Mouse (Mus musculus) MEL (cell line): ENCODE measurements around the gene Rtn4rl1.

ENCODE experiments used
- CTCF ChIP-seq, 3 experiments: IDR thresholded peaks in 2 of 3; conservative IDR thresholded peaks in 1 of 3; 2 replicates each; pipeline ENCODE4 v1.5.1; 2011 to 2012; ENCODE audit warnings: low read length in 3 of 3, low read depth in 2 of 3, mild to moderate bottlenecking in 2 of 3, improper control_type of control experiment in 1 of 3, inconsistent platforms in 1 of 3, mixed read lengths in 1 of 3, moderate library complexity in 1 of 3; ENCODE audit not compliant: control insufficient read depth in 1 of 3, insufficient read depth in 1 of 3, poor library complexity in 1 of 3, severe bottlenecking in 1 of 3
- EP300 ChIP-seq, 2 experiments: IDR thresholded peaks; 2 replicates each; pipeline ENCODE4 v1.6.1; 2011; ENCODE audit warnings: improper control_type of control experiment in 2 of 2, low read length in 2 of 2, low read depth in 1 of 2, mild to moderate bottlenecking in 1 of 2
- MEF2A ChIP-seq: IDR thresholded peaks from 2 replicates; pipeline ENCODE4 v1.6.1; 2014; ENCODE audit warnings: low read depth, mild to moderate bottlenecking, inconsistent platforms, low read length, improper control_type of control experiment; ENCODE audit not compliant: poor library complexity, insufficient replicate concordance, severe bottlenecking; ENCODE audit errors: extremely low read depth
- MYC ChIP-seq: IDR thresholded peaks from 2 replicates; pipeline ENCODE4 v1.6.1; 2011; ENCODE audit warnings: low read depth, mild to moderate bottlenecking, low read length, improper control_type of control experiment, moderate library complexity
- POLR2A ChIP-seq, 2 experiments: IDR thresholded peaks; 2 replicates each; pipeline ENCODE4 v1.6.1; 2011 to 2012; ENCODE audit warnings: low read length in 2 of 2, mild to moderate bottlenecking in 2 of 2, control low read depth in 1 of 2, improper control_type of control experiment in 1 of 2, low read depth in 1 of 2, moderate library complexity in 1 of 2; ENCODE audit not compliant: control insufficient read depth in 1 of 2, insufficient read depth in 1 of 2, poor library complexity in 1 of 2
- RCOR1 ChIP-seq: IDR thresholded peaks from 2 replicates; pipeline ENCODE4 v1.6.1; 2012; ENCODE audit warnings: low read depth, mild to moderate bottlenecking, inconsistent platforms, low read length, improper control_type of control experiment
- TCF12 ChIP-seq: IDR thresholded peaks from 2 replicates; pipeline ENCODE4 v1.6.1; 2014; ENCODE audit warnings: low read depth, mild to moderate bottlenecking, inconsistent platforms, low read length, improper control_type of control experiment, moderate library complexity
- UBTF ChIP-seq: IDR thresholded peaks from 2 replicates; pipeline ENCODE4 v1.6.1; 2012; ENCODE audit warnings: low read depth, mild to moderate bottlenecking, inconsistent platforms, low read length, improper control_type of control experiment, moderate library complexity, borderline replicate concordance; ENCODE audit not compliant: insufficient read depth
- ZKSCAN1 ChIP-seq: IDR thresholded peaks from 2 replicates; pipeline ENCODE4 v1.6.1; 2012; ENCODE audit warnings: low read depth, mild to moderate bottlenecking, inconsistent platforms, low read length, improper control_type of control experiment, moderate library complexity
- ZMIZ1 ChIP-seq: IDR thresholded peaks from 2 replicates; pipeline ENCODE4 v1.6.1; 2012; ENCODE audit warnings: low read depth, mild to moderate bottlenecking, inconsistent platforms, low read length, improper control_type of control experiment, moderate library complexity

DNA sequence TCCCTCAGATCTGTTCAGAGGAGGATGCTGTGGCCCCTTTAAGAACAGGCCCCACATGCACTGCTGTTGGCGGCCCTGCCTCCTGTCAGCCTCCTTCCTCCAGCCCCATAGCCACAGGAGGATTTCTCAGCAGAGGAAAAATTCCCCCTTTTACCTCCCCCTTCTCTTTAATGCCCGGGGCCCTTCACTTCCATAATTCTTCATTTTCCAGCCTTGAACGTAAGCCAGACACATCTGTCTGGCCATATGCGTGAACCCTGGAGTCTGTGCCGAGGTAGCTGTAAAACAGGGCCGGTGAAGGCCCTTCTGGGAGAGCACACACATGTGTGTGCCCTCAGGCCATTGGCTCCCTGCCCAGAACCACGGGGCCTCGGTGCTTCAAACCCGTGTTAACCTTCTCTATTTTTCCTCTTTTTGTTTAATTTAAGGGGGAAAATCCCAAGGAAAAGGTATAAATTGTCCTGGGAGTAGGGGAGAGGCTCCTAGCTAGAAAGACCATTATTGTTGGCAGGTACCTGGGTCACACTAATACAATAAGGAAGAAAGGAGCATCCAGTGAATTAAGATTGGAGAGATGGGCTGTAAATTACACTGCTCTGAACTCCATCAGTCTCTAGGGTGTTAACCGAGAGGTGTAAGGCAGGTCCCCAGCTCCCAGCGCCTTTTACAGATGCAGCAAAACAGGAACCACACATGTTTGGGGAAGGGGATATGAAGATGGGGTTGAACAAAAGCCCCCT lies 46.3 kb upstream of the Rtn4rl1 start:
- TF ChIP-seq UBTF: no peak
- TF ChIP-seq MEF2A: no peak
- no peak for TF ChIP-seq TCF12
- no peak for TF ChIP-seq CTCF (IDR thresholded peaks at IDR 0.05 in 2 of 3, conservative IDR thresholded peaks at IDR 0.05 in 1 of 3; ENCODE audit: control insufficient read depth in 1 of 3, insufficient read depth in 1 of 3, low read depth in 2 of 3, low read length in 3 of 3, poor library complexity in 1 of 3, severe bottlenecking in 1 of 3)
- TF ChIP-seq MYC: no peak
- no peak for TF ChIP-seq ZMIZ1
- no peak for TF ChIP-seq RCOR1
- TF ChIP-seq EP300 (IDR thresholded peaks at IDR 0.05; ENCODE audit: low read depth in 1 of 2, low read length in 2 of 2): no peak
- TF ChIP-seq POLR2A (IDR thresholded peaks at IDR 0.05; ENCODE audit: control insufficient read depth in 1 of 2, insufficient read depth in 1 of 2, low read depth in 1 of 2, low read length in 2 of 2, poor library complexity in 1 of 2): no peak
- no peak for TF ChIP-seq ZKSCAN1
